Mouse (Mus musculus) intestine, embryonic 15.5 days (tissue): Measurements from ENCODE around the gene Rreb1. TPM values are rescaled to one million over a fixed set of nuclear protein-coding genes. Genes with fewer than 3 reads are reported as not detected.
A peak's percentile ranks its signal among the peaks of the same experiment; 100 is the strongest.

Experiments used
- ATAC-seq: fragments of 200-750 bp; cut with Nextera tagmentation; 2 replicates; pipeline ENCODE4 v1.8.0; 2017; ENCODE audit warnings: moderate TSS enrichment, moderate library complexity
- H3K27ac ChIP-seq: fragments of 300-500 bp; sonication (generic); 2 replicates; pipeline ENCODE4 v1.5.1; 2015; ENCODE audit warnings: mild to moderate bottlenecking, inconsistent platforms
- H3K27me3 ChIP-seq: fragments of 300-500 bp; sonication (generic); replicated peaks from 2 replicates; pipeline ENCODE4 v1.6.1; 2015; ENCODE audit warnings: inconsistent platforms
- H3K36me3 ChIP-seq: fragments of 300-500 bp; sonication (generic); 2 replicates; pipeline ENCODE4 v1.6.1; 2015; ENCODE audit warnings: inconsistent platforms
- H3K4me1 ChIP-seq: fragments of 300-500 bp; sonication (generic); replicated peaks from 2 replicates; pipeline ENCODE4 v1.6.1; 2015; ENCODE audit warnings: inconsistent platforms
- H3K4me2 ChIP-seq: fragments of 300-500 bp; sonication (generic); replicated peaks from 2 replicates; pipeline ENCODE4 v1.6.1; 2015; ENCODE audit warnings: mild to moderate bottlenecking, inconsistent platforms
- H3K4me3 ChIP-seq: fragments of 300-500 bp; sonication (generic); replicated peaks from 2 replicates; pipeline ENCODE4 v1.5.1; 2015; ENCODE audit warnings: inconsistent platforms
- H3K9ac ChIP-seq: fragments of 300-500 bp; sonication (generic); 2 replicates; pipeline ENCODE4 v1.6.1; 2015; ENCODE audit warnings: inconsistent platforms
- H3K9me3 ChIP-seq: fragments of 300-500 bp; sonication (generic); 2 replicates; pipeline ENCODE4 v1.6.1; 2016; ENCODE audit warnings: inconsistent platforms
- WGBS: fragments of 180-500 bp; shearing (Covaris S2); methylation state at CpG from one replicate; pipeline ENCODE4 v1.1.7; 2015; 5-methylcytosine and 5-hydroxymethylcytosine counted together
- polyA plus RNA-seq: library from polyadenylated mRNA; unstranded; fragments of >200 nt; fragmentation: Nextera tagmentation; extraction: Ambion mirVana; gene quantifications from 2 replicates; pipeline ENCODE4 v1.2.1, GENCODE M21; 2015

The Rreb1 gene
- polyA plus RNA-seq, 1 experiment from 2014 or later: 16.5 TPM

DNA sequence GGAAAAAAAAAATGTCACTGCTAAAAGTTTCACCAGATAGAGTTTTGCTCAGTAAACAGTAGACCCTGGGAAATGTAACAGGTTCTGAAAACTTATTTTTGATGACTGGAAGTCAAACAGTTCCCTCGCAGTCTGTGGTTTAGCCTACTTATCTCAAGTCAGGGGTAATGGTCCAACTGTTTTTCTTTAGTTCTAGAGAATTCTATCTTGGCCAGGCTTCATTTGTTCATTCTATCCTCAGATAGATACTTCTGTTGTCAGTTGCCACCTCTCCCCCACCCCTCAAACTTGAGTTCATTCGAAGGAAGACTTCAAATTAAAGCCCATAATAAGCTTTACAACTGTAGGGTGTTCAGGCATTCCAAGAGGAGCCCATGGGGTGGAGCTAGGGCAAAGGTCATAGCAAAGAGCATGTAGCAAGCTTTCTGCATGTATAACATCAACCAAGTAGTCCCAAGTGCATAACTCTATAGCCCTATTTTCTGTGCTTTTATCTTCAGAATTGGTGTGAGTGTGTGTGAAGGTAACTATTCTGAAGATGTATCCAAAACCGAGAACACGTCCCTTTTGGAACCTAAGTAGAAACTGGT lies 46.2 kb downstream of the Rreb1 start:
- Histone ChIP-seq H3K4me2 (peak overlapping the region; percentile 98; the same call in 1 of the 2 replicates), H3K4me1 (peaks cover 22% of the 10 kb centered on the region), H3K9me3 (no peaks in the 10 kb centered on the region), H3K36me3 (no peaks in the 10 kb centered on the region), H3K27me3 (no peaks in the 10 kb centered on the region), H3K4me3 (no peak overlapping the region; the same call in 1 of the 2 replicates), H3K9ac (no peak overlapping the region), H3K27ac (peak overlapping the region; percentile 95; the same call in 1 of the 2 replicates)
- 46% methylated on average over 4 of the region's 4 CpGs for WGBS
- no peak for ATAC-seq

- Histone ChIP-seq H3K4me3 (peak overlapping the region; percentile 88), H3K9ac (peak overlapping the region; percentile 85), H3K4me2 (peak overlapping the region; percentile 98), H3K9me3 (no peaks in the 10 kb centered on the region), H3K27ac (peak overlapping the region; percentile 95), H3K27me3 (no peaks in the 10 kb centered on the region), H3K4me1 (peaks cover 22% of the 10 kb centered on the region), H3K36me3 (no peaks in the 10 kb centered on the region)
- 4% methylated on average over 27 of the region's 27 CpGs for WGBS
- peak; percentile 30 for ATAC-seq
Measured at GRCm38 (mm10) chr13:37824956-37825645, 46.9 kb downstream of the Rreb1 start.

- peak overlapping the region; percentile 98 for H3K4me2 ChIP-seq
- H3K4me1 ChIP-seq: peaks cover 25% of the 10 kb centered on the region
- peak overlapping the region; percentile 85 for H3K9ac ChIP-seq
- no peaks in the 10 kb centered on the region for H3K27me3 ChIP-seq
- ATAC-seq: peak; percentile 65
- no peaks in the 10 kb centered on the region for H3K36me3 ChIP-seq
- WGBS: under 1% methylated on average over 35 of the region's 43 CpGs
- H3K27ac ChIP-seq: peak overlapping the region; percentile 95
- H3K4me3 ChIP-seq: peak overlapping the region; percentile 88
- H3K9me3 ChIP-seq: no peaks in the 10 kb centered on the region
Measured at GRCm38 (mm10) chr13:37825646-37826280, 47.6 kb downstream of the Rreb1 start.

DNA sequence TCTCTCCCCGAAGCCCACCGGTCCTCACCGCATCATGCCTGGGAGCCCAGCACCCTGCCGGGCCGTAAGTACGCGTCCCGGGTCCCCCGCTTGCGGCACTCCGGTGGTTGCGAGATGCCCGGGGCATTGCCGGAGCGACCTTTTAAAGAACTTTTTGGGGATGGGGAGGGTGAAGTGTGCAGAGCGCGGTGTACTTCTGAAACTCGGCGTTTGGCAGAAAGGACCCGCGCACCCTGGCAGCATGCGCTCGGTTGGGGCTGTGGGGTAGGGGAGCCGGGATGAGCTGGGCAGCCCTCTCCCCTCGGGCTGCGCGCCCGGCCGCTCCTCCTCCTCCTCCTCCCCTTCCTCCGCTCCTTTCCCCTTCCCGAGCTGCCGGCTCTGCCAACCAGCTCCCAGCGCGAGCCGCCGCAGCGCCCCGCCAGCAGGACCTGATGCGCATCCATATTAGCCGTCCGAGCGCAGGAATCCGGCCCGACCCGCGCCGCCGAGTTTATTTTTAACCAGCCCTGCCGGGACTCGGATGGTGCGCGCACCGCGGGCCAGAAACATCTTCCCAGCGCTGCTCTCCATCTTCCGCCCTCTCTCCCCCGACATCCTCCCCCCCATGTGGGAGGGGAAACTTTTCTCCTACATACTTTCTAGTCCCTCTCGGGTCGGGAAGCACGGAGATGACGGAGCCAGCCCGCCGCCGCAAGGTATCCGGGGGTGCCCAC lies 48.2 kb downstream of the Rreb1 start:
- peak; percentile 51 for ATAC-seq
- under 1% methylated on average over 63 of the region's 65 CpGs for WGBS
- peak overlapping the region; percentile 85 for H3K9ac ChIP-seq
- peaks cover 27% of the 10 kb centered on the region for H3K4me1 ChIP-seq
- no peaks in the 10 kb centered on the region for H3K36me3 ChIP-seq
- H3K4me3 ChIP-seq: peak overlapping the region; percentile 88
- H3K27ac ChIP-seq: peak overlapping the region; percentile 95
- no peaks in the 10 kb centered on the region for H3K9me3 ChIP-seq
- no peaks in the 10 kb centered on the region for H3K27me3 ChIP-seq
- H3K4me2 ChIP-seq: peak overlapping the region; percentile 98

- Histone ChIP-seq H3K9me3 (no peaks in the 10 kb centered on the region), H3K27ac (peak overlapping the region; percentile 95), H3K9ac (peak overlapping the region; percentile 85), H3K4me1 (peaks cover 28% of the 10 kb centered on the region), H3K27me3 (no peaks in the 10 kb centered on the region), H3K4me2 (peak overlapping the region; percentile 98), H3K36me3 (no peaks in the 10 kb centered on the region), H3K4me3 (peak overlapping the region; percentile 88)
- WGBS: under 1% methylated on average over 30 of the region's 36 CpGs
- ATAC-seq: peak; percentile 41
Measured at GRCm38 (mm10) chr13:37826994-37827262, 48.7 kb downstream of the Rreb1 start.

GRCm38 (mm10) chr13:37827263-37827995 lies 49.2 kb downstream of the Rreb1 start:
- peaks cover 33% of the 10 kb centered on the region for H3K4me1 ChIP-seq
- peak overlapping the region; percentile 88 for H3K4me3 ChIP-seq
- no peaks in the 10 kb centered on the region for H3K27me3 ChIP-seq
- H3K4me2 ChIP-seq: peak overlapping the region; percentile 98
- H3K36me3 ChIP-seq: no peaks in the 10 kb centered on the region
- peak; percentile 69 for ATAC-seq
- peak overlapping the region; percentile 85 for H3K9ac ChIP-seq
- no peaks in the 10 kb centered on the region for H3K9me3 ChIP-seq
- under 1% methylated on average over 69 of the region's 69 CpGs for WGBS
- H3K27ac ChIP-seq: peak overlapping the region; percentile 95

DNA sequence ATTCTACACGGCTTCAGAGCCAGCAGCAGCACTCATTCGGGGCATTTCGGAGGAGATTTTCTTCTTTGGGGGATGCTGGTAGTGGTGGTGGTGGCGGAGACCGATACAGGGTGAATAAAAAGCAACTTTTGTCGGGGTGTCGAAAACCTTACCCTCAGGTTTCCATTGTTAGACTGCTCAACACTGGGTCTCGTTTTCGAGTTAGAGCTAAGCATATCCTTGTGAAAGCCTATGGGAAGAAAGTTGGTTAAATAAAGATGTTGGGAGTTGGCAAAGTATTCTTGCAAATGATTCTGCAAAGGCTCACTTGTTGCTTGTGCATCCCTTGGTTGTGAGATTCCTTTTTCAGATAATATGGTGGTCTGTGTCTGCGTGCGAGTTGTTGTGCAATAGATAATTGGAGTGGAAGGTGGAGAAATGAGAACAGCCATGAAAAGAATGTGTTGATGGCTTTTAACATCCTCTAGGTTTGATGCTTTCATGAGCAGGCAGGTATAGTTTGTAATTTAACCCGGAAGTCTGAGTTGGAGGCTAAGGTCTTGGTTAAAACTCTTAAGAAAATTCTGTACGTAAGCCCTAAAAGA lies 49.9 kb downstream of the Rreb1 start:
- H3K4me1 ChIP-seq: peaks cover 38% of the 10 kb centered on the region
- no peak for ATAC-seq
- H3K27ac ChIP-seq: peak overlapping the region; percentile 95
- peak overlapping the region; percentile 85 for H3K9ac ChIP-seq
- H3K4me2 ChIP-seq: peak overlapping the region; percentile 98
- peak overlapping the region; percentile 88 for H3K4me3 ChIP-seq
- 12% methylated on average over 13 of the region's 13 CpGs for WGBS
- no peaks in the 10 kb centered on the region for H3K27me3 ChIP-seq
- no peaks in the 10 kb centered on the region for H3K36me3 ChIP-seq
- H3K9me3 ChIP-seq: no peaks in the 10 kb centered on the region

DNA sequence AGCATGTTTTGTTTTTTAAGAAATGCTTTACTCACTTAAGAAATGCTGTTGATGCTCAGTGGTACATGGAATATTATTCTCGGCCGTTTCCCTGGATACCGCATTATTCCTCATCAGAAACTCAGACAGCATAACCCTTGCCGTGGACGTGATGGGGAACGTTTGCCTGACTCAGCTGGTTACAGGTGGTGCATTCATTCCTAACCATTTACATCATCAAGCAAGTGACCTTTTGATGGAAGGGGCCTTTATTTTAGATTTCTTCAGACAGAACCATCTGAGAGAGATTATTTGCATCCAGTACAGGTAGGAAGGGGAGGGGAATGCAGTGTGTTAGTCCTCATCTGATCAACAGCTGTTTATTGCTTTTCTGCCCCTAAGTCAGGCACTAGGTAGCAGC lies 50.7 kb downstream of the Rreb1 start:
- no peak overlapping the region for H3K27ac ChIP-seq
- peaks cover 44% of the 10 kb centered on the region for H3K4me1 ChIP-seq
- no peaks in the 10 kb centered on the region for H3K27me3 ChIP-seq
- H3K9me3 ChIP-seq: no peaks in the 10 kb centered on the region
- no peaks in the 10 kb centered on the region for H3K36me3 ChIP-seq
- 44% methylated on average over 6 of the region's 6 CpGs for WGBS
- H3K9ac ChIP-seq: no peak overlapping the region
- H3K4me2 ChIP-seq: peak overlapping the region; percentile 98
- ATAC-seq: no peak
- H3K4me3 ChIP-seq: no peak overlapping the region

DNA sequence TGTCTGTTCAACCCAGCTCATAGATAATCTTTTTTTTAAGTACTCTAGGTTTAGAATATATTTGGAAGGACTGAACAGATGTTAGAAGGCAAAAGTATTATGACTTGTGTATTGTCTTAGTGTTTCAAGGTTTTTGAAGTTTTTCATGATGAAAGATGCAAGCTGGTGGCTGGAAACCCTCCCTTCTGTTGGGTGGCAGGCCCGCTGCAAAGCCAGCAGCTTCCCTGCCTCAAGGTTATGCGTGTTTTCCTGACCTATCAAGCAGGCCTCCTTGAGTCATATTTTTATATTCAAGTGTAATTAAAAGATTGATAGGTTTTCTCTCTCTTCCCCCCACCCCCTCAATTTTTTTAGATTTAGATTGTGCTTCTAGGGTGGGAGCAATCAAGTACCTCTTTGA lies 52.1 kb downstream of the Rreb1 start:
- peak overlapping the region; percentile 28; the same call in 1 of the 2 replicates for H3K4me2 ChIP-seq

DNA sequence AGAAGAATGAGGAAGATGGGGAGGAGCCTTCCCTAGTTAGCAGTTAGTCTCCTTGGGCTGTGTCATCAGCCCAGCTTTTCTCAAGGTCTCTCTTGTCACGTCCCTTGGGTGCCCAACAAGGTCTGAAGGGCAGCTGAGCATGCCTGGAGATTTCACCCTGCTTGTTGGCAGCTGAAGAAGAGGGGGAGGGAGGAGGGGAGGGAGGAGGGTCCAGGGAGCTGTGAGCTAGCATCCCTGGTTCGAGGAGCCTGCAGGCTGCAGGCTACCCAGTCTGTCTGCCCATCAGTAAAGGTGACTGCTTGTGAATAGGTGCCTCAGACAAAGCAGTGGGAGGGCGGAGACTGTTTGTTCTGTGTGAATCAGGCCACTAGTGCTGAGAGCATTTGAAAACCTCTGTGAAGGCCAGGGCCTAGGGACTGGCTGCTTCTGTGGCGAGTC lies 52.7 kb downstream of the Rreb1 start:
- Histone ChIP-seq H3K36me3 (no peaks in the 10 kb centered on the region), H3K9ac (no peak overlapping the region), H3K27ac (peak overlapping the region; percentile 59), H3K4me2 (peak overlapping the region; percentile 28), H3K9me3 (no peaks in the 10 kb centered on the region), H3K27me3 (no peaks in the 10 kb centered on the region), H3K4me1 (peaks cover 33% of the 10 kb centered on the region), H3K4me3 (no peak overlapping the region)
- 38% methylated on average over 4 of the region's 4 CpGs for WGBS
- ATAC-seq: peak; percentile 22; the same call in 1 of the 2 replicates

More for the DNA sequence above, 52.1 kb downstream of the Rreb1 start:
- H3K9me3 ChIP-seq: no peaks in the 10 kb centered on the region
- no peak overlapping the region for H3K4me3 ChIP-seq
- no peak overlapping the region for H3K9ac ChIP-seq
- ATAC-seq: no peak
- no peaks in the 10 kb centered on the region for H3K27me3 ChIP-seq
- no peaks in the 10 kb centered on the region for H3K36me3 ChIP-seq
- H3K4me1 ChIP-seq: peaks cover 35% of the 10 kb centered on the region
- 0 out of 2 replicates have a peak overlapping the region, but pooled peaks have one; percentile 59 for H3K27ac ChIP-seq
- 62% methylated on average over 2 of the region's 2 CpGs for WGBS

DNA sequence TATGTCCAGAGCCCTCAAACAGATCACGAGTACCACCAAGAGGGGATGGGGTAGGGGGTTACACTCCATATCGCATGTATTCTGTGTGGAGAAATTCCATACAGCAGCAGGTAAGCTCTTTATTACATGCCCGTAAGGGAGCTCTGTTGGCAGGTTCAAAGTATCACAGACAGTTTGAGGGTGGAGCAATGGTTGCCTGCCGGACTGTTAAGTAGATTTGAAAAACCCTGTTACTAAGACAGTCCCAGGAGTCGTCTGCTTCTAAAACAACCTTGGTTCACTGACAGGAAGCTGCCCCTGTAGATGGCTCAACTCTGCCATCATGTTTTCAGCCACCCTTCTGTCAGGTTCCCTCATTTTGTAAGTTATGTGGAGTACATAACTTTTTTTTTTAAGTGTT lies 54.3 kb downstream of the Rreb1 start:
- no peak overlapping the region; the same call in 1 of the 2 replicates for H3K4me2 ChIP-seq
- no peaks in the 10 kb centered on the region for H3K36me3 ChIP-seq
- H3K27me3 ChIP-seq: no peaks in the 10 kb centered on the region
- no peak overlapping the region for H3K9ac ChIP-seq
- H3K4me3 ChIP-seq: no peak overlapping the region
- peak overlapping the region; percentile 29; the same call in 1 of the 2 replicates for H3K27ac ChIP-seq
- ATAC-seq: peak; percentile 44; the same call in 1 of the 2 replicates
- 36% methylated on average over 5 of the region's 5 CpGs for WGBS
- no peaks in the 10 kb centered on the region for H3K9me3 ChIP-seq
- peaks cover 33% of the 10 kb centered on the region for H3K4me1 ChIP-seq
